Mouse (Mus musculus): ENCODE results near the gene Ireb2. TPM values are rescaled to one million over a fixed set of nuclear protein-coding genes. Genes with fewer than 3 reads are reported as not detected.

Ireb2 gene
- polyA plus RNA-seq (2015; fragmentation: Illumina TruSeq; extraction: RNeasy Lipid Tissue Mini Kit (QIAGEN cat#74804); ENCODE audit: insufficient read depth, low replicate concordance): 76.6 TPM

GRCm38 (mm10) chr9:54863363-54864281 is at the start of gene Ireb2:
Gene Ireb2 (plus strand): TSS chr9:54863789.

DNA sequence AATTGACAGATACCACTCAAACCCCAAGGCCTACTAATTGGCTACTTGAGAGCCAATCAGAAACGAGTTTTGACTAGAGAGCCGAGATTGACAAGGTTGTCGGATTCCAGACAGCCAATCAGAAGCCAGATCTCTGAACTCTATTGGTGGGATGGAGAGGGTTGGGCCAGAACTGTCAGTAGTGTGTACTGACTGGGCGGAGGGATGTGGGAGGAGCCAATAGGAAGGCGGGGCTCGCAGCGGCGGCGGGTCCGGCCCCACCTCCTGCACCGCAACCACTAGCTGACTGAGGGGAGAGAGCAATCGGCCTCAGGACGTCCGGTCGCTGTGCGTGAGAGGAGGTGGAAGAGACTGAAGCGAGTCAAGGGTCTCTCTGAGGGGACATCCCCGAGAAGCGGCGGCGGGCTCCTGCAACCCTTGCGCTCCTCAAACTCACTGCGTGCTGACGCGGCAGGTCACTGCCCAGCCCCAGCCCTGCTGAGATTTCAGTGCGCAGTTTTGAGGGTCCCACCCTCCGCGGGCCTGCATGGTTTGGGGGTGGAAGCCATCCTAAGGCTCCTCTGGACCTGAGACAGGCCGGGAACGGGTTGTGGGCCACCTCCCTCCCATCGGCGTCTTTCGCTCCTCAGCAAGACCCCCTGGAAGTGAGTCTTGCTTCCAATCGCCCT is 53.6 kb downstream of the Ireb2 start, which contains the start of gene Hykk:
TSS of gene Hykk (plus strand) at position 274 of the 668 bp plus-strand sequence.

GRCm38 (mm10) chr9:54950575-54951321 is 87.2 kb downstream of the Ireb2 start, which contains the start of the genes Psma4 and AY074887:
Gene Psma4 (plus strand): TSS chr9:54950790.
Gene AY074887 (minus strand): TSS chr9:54950998.

Other genes with a start within 250 kb of the Ireb2 start
- 1.7 TPM for gene Acsbg1, start 201.9 kb upstream of the Ireb2 start, polyA plus RNA-seq (2015; fragmentation: Illumina TruSeq; extraction: RNeasy Lipid Tissue Mini Kit (QIAGEN cat#74804); ENCODE audit: insufficient read depth, low replicate concordance)
- gene Dnaja4, start 164.9 kb upstream of the Ireb2 start, polyA plus RNA-seq (2015; fragmentation: Illumina TruSeq; extraction: RNeasy Lipid Tissue Mini Kit (QIAGEN cat#74804); ENCODE audit: insufficient read depth, low replicate concordance): 12.0 TPM
- gene Wdr61, start 129.3 kb upstream of the Ireb2 start, polyA plus RNA-seq (2015; fragmentation: Illumina TruSeq; extraction: RNeasy Lipid Tissue Mini Kit (QIAGEN cat#74804); ENCODE audit: insufficient read depth, low replicate concordance): 71.1 TPM
- not detected for gene Crabp1, start 99.0 kb upstream of the Ireb2 start, polyA plus RNA-seq (2015; fragmentation: Illumina TruSeq; extraction: RNeasy Lipid Tissue Mini Kit (QIAGEN cat#74804); ENCODE audit: insufficient read depth, low replicate concordance)
- gene Hykk, start 53.5 kb downstream of the Ireb2 start, polyA plus RNA-seq (2015; fragmentation: Illumina TruSeq; extraction: RNeasy Lipid Tissue Mini Kit (QIAGEN cat#74804); ENCODE audit: insufficient read depth, low replicate concordance): 1.8 TPM
- 261 TPM for gene Psma4, start 87.0 kb downstream of the Ireb2 start, polyA plus RNA-seq (2015; fragmentation: Illumina TruSeq; extraction: RNeasy Lipid Tissue Mini Kit (QIAGEN cat#74804); ENCODE audit: insufficient read depth, low replicate concordance)
- gene AY074887, start 87.2 kb downstream of the Ireb2 start, polyA plus RNA-seq (2015; fragmentation: Illumina TruSeq; extraction: RNeasy Lipid Tissue Mini Kit (QIAGEN cat#74804); ENCODE audit: insufficient read depth, low replicate concordance): not detected
- gene Chrna5, start 117.1 kb downstream of the Ireb2 start, polyA plus RNA-seq (2015; fragmentation: Illumina TruSeq; extraction: RNeasy Lipid Tissue Mini Kit (QIAGEN cat#74804); ENCODE audit: insufficient read depth, low replicate concordance): not detected
- gene Chrna3, start 162.8 kb downstream of the Ireb2 start, polyA plus RNA-seq (2015; fragmentation: Illumina TruSeq; extraction: RNeasy Lipid Tissue Mini Kit (QIAGEN cat#74804); ENCODE audit: insufficient read depth, low replicate concordance): not detected
- gene Chrnb4, start 185.0 kb downstream of the Ireb2 start, polyA plus RNA-seq (2015; fragmentation: Illumina TruSeq; extraction: RNeasy Lipid Tissue Mini Kit (QIAGEN cat#74804); ENCODE audit: insufficient read depth, low replicate concordance): 0.52 TPM

Data from spleen, adult 10 weeks (tissue).